Mouse (Mus musculus): ENCODE results near the gene Gm21812.
"Not testable (repeated sequence)": the region's sequence is repeated elsewhere in the genome, so short reads cannot be mapped to it uniquely, and the experiment has no call there.

Gene Gm21812

DNA sequence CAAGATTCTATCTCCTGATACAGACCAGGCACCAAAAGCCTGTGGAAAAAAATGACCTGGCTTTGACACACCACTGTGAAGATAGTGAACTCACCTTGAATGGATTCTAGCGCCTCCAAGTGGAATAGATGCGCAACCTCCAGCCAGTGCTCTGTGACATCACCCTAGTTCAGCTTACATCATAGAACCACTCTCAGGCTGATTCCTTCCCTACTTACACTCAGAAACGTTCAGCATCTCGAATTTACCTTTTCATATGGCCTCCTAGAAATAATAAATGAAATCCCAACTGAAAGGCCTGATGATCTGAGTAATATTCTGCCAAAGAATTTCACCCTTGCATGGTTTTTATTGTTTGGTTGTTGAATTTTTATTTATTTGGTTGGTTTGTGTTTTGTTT lies at the start of gene Gm21812:
Gm21812 (minus strand) TSS at position 101 of the 400 bp plus-strand sequence.
- not testable (repeated sequence) for DNase-seq (ENCODE audit: extremely low read depth, low read depth, low spot score)
